Mouse (Mus musculus) intestine, embryonic 16.5 days (tissue): Measurements from ENCODE around the gene Ndufs5. TPM values are rescaled to one million over a fixed set of nuclear protein-coding genes. Genes with fewer than 3 reads are reported as not detected.
A peak's percentile ranks its signal among the peaks of the same experiment; 100 is the strongest.

ENCODE experiments used
- ATAC-seq: fragments of 200-750 bp; cut with Nextera tagmentation; 2 replicates; pipeline ENCODE4 v1.8.0; 2017; ENCODE audit warnings: moderate TSS enrichment, moderate library complexity
- H3K27ac ChIP-seq: fragments of 300-500 bp; sonication (generic); 2 replicates; pipeline ENCODE4 v1.5.1; 2014; ENCODE audit warnings: mild to moderate bottlenecking, low read length
- H3K27me3 ChIP-seq: fragments of 300-500 bp; sonication (generic); replicated peaks from 2 replicates; pipeline ENCODE4 v1.6.1; 2014; ENCODE audit warnings: low read length, control low read depth, mixed read lengths; ENCODE audit not compliant: control insufficient read depth, insufficient read depth
- H3K36me3 ChIP-seq: fragments of 300-500 bp; sonication (generic); 2 replicates; pipeline ENCODE4 v1.6.1; 2014; ENCODE audit warnings: low read length, control low read depth; ENCODE audit not compliant: control insufficient read depth, insufficient read depth
- H3K4me1 ChIP-seq: fragments of 300-500 bp; sonication (generic); 2 replicates; pipeline ENCODE4 v1.6.1; 2014; ENCODE audit warnings: low read length, control low read depth, mixed read lengths; ENCODE audit not compliant: control insufficient read depth, insufficient read depth
- H3K4me2 ChIP-seq: fragments of 300-500 bp; sonication (generic); 2 replicates; pipeline ENCODE4 v1.6.1; 2014; ENCODE audit warnings: low read depth, low read length, control low read depth
- H3K4me3 ChIP-seq: fragments of 300-500 bp; sonication (generic); 2 replicates; pipeline ENCODE4 v1.5.1; 2014; ENCODE audit warnings: mild to moderate bottlenecking, low read length
- H3K9ac ChIP-seq: fragments of 300-500 bp; sonication (generic); 2 replicates; pipeline ENCODE4 v1.6.1; 2014; ENCODE audit warnings: low read depth, low read length
- H3K9me3 ChIP-seq: fragments of 300-500 bp; sonication (generic); 2 replicates; pipeline ENCODE4 v1.6.1; 2016; ENCODE audit warnings: low read length, control low read depth; ENCODE audit not compliant: control insufficient read depth
- WGBS: fragments of 180-500 bp; shearing (Covaris S2); extraction: QIAGEN DNeasy Blood & Tissue Kit; methylation state at CpG from one replicate; pipeline ENCODE4 v1.1.7; 2014; 5-methylcytosine and 5-hydroxymethylcytosine counted together
- polyA plus RNA-seq: library from polyadenylated mRNA; unstranded; fragments of >200 nt; fragmentation: Nextera tagmentation; extraction: Ambion mirVana; gene quantifications from 2 replicates; pipeline ENCODE4 v1.2.1, GENCODE M21; 2015

Ndufs5 gene
- 322 and 330 TPM in 2 replicates for polyA plus RNA-seq

- peak within 1 kb of the TSS; percentile 78 for H3K27ac ChIP-seq
- peak within 1 kb of the TSS; percentile 82 for H3K9ac ChIP-seq
- no peaks in the 10 kb centered on the region for H3K9me3 ChIP-seq
- peaks cover 2% of the 10 kb centered on the region; the same call in 1 of the 2 replicates for H3K4me1 ChIP-seq
- under 1% methylated on average over 40 of the region's 40 CpGs for WGBS
- peak within 1 kb of the TSS; percentile 79 for H3K4me2 ChIP-seq
- ATAC-seq = peak; percentile 99
- H3K27me3 ChIP-seq = no peaks in the 10 kb centered on the region
- H3K4me3 ChIP-seq = peak within 1 kb of the TSS; percentile 77
- H3K36me3 ChIP-seq = no peaks in the 10 kb centered on the region; the same call in 1 of the 2 replicates
Measured at GRCm38 (mm10) chr4:123717574-123718433, at the start of gene Ndufs5. TSS of gene Ndufs5 (minus strand) at chr4:123718202.

DNA sequence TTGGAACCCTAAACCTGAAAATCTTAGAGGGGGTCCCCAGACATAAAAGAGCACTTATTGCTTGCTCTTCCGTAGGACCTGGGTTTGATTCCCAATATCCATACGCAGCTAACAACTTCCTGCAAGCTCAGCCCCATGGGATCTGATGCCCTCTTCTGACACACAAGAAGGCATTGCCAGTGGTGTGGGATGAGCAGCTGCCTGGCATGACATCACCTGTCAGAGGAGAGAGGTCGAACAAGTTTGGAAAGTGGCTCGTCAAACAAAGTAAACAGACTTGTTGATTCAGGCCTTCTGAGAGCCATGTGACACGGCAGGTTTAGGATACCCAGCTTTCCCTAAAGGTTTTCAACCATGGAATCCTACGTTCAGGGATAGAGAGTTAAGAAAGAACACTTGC, 47.1 kb upstream of the Ndufs5 start:
- Histone ChIP-seq H3K36me3 (no peaks in the 10 kb centered on the region), H3K27ac (no peak overlapping the region), H3K27me3 (no peaks in the 10 kb centered on the region), H3K9me3 (no peaks in the 10 kb centered on the region), H3K9ac (no peak overlapping the region), H3K4me3 (no peak overlapping the region), H3K4me2 (no peak overlapping the region), H3K4me1 (no peaks in the 10 kb centered on the region)
- ATAC-seq = no peak
- 60% methylated on average over 6 of the region's 6 CpGs for WGBS

- no peak overlapping the region for H3K4me3 ChIP-seq
- H3K36me3 ChIP-seq = no peaks in the 10 kb centered on the region
- no peak overlapping the region for H3K4me2 ChIP-seq
- no peaks in the 10 kb centered on the region for H3K27me3 ChIP-seq
- no peak for ATAC-seq
- no peaks in the 10 kb centered on the region for H3K9me3 ChIP-seq
- 57% methylated on average over 4 of the region's 4 CpGs for WGBS
- no peaks in the 10 kb centered on the region for H3K4me1 ChIP-seq
- no peak overlapping the region for H3K27ac ChIP-seq
- no peak overlapping the region for H3K9ac ChIP-seq
Measured at GRCm38 (mm10) chr4:123758306-123758705, 40.3 kb upstream of the Ndufs5 start.

GRCm38 (mm10) chr4:123750707-123751312, 32.8 kb upstream of the Ndufs5 start:
- Histone ChIP-seq H3K4me3 (peak overlapping the region; percentile 98), H3K27ac (no peak overlapping the region), H3K36me3 (no peaks in the 10 kb centered on the region)

DNA sequence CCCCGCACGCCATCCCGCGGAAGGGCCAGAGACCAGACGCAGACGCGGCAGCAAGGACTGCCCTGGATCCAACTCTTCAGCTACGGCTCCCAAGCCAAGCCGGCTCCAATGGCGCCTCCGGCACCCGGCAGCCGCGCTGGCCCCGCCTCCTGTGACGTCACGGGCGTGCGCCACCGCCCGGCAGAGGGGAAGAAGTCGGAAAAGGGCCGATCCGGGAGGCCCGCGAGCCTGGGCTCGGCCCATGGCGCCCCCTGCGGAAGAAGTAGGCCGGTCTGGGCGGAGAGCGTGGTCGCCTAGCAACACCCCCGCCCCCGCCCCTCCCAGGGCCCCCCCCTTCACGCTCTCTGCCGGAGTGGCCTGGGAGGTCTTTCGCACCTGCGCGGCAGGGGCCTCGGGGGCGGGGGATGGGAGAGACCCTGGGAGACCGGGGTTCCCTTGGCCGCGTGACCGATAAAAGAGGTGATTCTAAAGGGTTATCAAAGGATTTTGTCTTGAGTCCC, 32.2 kb upstream of the Ndufs5 start, which contains the start of gene Akirin1:
TSS of gene Akirin1 (minus strand) at position 194 of the 500 bp plus-strand sequence.
- peak; percentile 99 for ATAC-seq
- peak within 1 kb of the TSS; percentile 98 for H3K4me3 ChIP-seq
- peak within 1 kb of the TSS; percentile 75 for H3K4me2 ChIP-seq
- peak within 1 kb of the TSS; percentile 89 for H3K9ac ChIP-seq
- H3K9me3 ChIP-seq = no peaks in the 10 kb centered on the region
- H3K27me3 ChIP-seq = no peaks in the 10 kb centered on the region
- H3K36me3 ChIP-seq = no peaks in the 10 kb centered on the region
- peaks cover 8% of the 10 kb centered on the region for H3K4me1 ChIP-seq
- WGBS = under 1% methylated on average over 33 of the region's 46 CpGs
- H3K27ac ChIP-seq = peak within 1 kb of the TSS; percentile 83

More at GRCm38 (mm10) chr4:123750707-123751312, 32.8 kb upstream of the Ndufs5 start:
- Histone ChIP-seq H3K4me2 (peak overlapping the region; percentile 69), H3K9me3 (no peaks in the 10 kb centered on the region), H3K9ac (peak overlapping the region; percentile 89; the same call in 1 of the 2 replicates), H3K4me1 (peaks cover 8% of the 10 kb centered on the region), H3K27me3 (no peaks in the 10 kb centered on the region)
- no peak for ATAC-seq
- 2% methylated on average over 8 of the region's 8 CpGs for WGBS

DNA sequence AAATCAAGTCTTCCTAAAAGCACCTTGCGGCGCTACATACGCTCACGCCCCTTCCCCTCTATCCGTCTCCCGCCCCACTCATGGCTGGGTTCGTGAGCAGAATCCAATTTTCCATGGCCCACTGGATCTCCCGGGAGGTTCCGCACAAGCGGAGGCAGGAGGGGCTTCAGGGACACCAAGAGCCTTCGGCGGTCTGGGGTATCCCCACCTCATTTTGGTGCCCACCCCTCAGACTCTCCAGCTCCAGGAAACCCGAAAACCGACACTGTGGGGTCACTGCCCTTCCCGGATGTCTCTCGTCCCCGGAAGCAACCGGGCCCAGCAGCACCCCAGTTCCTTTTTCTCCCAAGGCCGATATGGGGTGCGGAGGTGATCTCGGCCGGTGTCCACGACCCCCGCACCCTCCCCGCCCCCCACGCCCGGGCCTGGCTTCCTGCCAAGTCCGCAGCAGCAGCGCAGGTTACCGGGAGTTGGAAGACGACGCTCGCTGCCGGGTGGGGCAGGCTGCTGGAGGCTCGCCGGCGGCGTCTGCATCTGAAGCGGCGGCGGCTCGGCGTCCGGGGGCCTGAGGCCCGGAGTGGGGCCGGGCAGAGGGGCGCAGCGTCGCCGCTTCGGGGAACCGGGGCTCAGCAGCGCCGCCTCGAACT, 31.6 kb upstream of the Ndufs5 start:
- Histone ChIP-seq H3K4me1 (peaks cover 8% of the 10 kb centered on the region), H3K4me2 (peak overlapping the region; percentile 75), H3K9me3 (no peaks in the 10 kb centered on the region), H3K36me3 (no peaks in the 10 kb centered on the region), H3K9ac (peak overlapping the region; percentile 89), H3K27me3 (no peaks in the 10 kb centered on the region), H3K4me3 (peak overlapping the region; percentile 98), H3K27ac (peak overlapping the region; percentile 83)
- peak; percentile 83 for ATAC-seq
- under 1% methylated on average over 55 of the region's 55 CpGs for WGBS

- peak overlapping the region; percentile 83 for H3K27ac ChIP-seq
- no peaks in the 10 kb centered on the region for H3K27me3 ChIP-seq
- WGBS = 11% methylated on average over 10 of the region's 10 CpGs
- no peaks in the 10 kb centered on the region for H3K36me3 ChIP-seq
- H3K9me3 ChIP-seq = no peaks in the 10 kb centered on the region
- peak overlapping the region; percentile 75 for H3K4me2 ChIP-seq
- peaks cover 8% of the 10 kb centered on the region for H3K4me1 ChIP-seq
- H3K9ac ChIP-seq = peak overlapping the region; percentile 89
- peak overlapping the region; percentile 98 for H3K4me3 ChIP-seq
- ATAC-seq = no peak
Measured at GRCm38 (mm10) chr4:123748726-123749415, 30.9 kb upstream of the Ndufs5 start.

GRCm38 (mm10) chr4:123745221-123745775, 27.3 kb upstream of the Ndufs5 start:
- Histone ChIP-seq H3K9ac (no peak overlapping the region), H3K4me1 (peaks cover 8% of the 10 kb centered on the region), H3K4me2 (no peak overlapping the region), H3K27ac (no peak overlapping the region), H3K36me3 (peaks cover 10% of the 10 kb centered on the region), H3K9me3 (no peaks in the 10 kb centered on the region), H3K27me3 (no peaks in the 10 kb centered on the region), H3K4me3 (no peak overlapping the region)
- no peak for ATAC-seq
- WGBS = 92% methylated on average over 4 of the region's 4 CpGs
